Mouse (Mus musculus): ENCODE results near the gene Tnr. TPM values are rescaled to one million over a fixed set of nuclear protein-coding genes. Genes with fewer than 3 reads are reported as not detected.

The Tnr gene
- total and polyA plus RNA-seq, 3 experiments, result not detected

GRCm38 (mm10) chr1:159664945-159665344 is 141.4 kb downstream of the Tnr start:
- Histone ChIP-seq H3K27ac (ENCODE audit: insufficient read depth, low read depth) (no peak overlapping the region), H3K36me3 (replicated peaks in 1 of 2; ENCODE audit: control insufficient read depth in 1 of 2, insufficient read depth in 1 of 2, low read length in 1 of 2) (no peaks in the 10 kb centered on the region), H3K79me2 (replicated peaks; ENCODE audit: control insufficient read depth, extremely low read depth, insufficient read depth, poor library complexity, severe bottlenecking) (no peaks in the 10 kb centered on the region), H3K4me1 (ENCODE audit: control insufficient read depth in 1 of 2, insufficient read depth in 2 of 2) (peaks cover 0 to 3% of the 10 kb centered on the region in 2 experiments; a peak in 1 of 4 replicates), H3K4me3 (replicated peaks in 1 of 3; ENCODE audit: low read depth in 2 of 3, low read length in 2 of 3, poor library complexity in 1 of 3) (no peak overlapping the region), H3K9me3 (replicated peaks; ENCODE audit: low read length) (no peaks in the 10 kb centered on the region), H3K4me2 (ENCODE audit: insufficient read depth, low read depth, poor library complexity, severe bottlenecking) (no peak overlapping the region), H3K9ac (ENCODE audit: insufficient read depth, low read depth) (no peak overlapping the region), H3K27me3 (replicated peaks) (peaks cover 60% of the 10 kb centered on the region)
- no peak for DNase-seq (ENCODE audit: extremely low read depth)
- dilution Hi-C loops (cut with MboI; ENCODE audit: extremely low pct_ligation_motif_present, extremely low pct_unique_long_range_greater_than_20kb, low sequenced_read_pairs) (no loop called here), in situ Hi-C loops (cut with MboI; ENCODE audit: low pct_ligation_motif_present, low pct_unique_long_range_greater_than_20kb, low sequenced_read_pairs) (no loop called here)
- no peak for TF ChIP-seq TBP (conservative IDR thresholded peaks at IDR 0.05; ENCODE audit: low read depth, low read length)
- TF ChIP-seq CHD2 (IDR thresholded peaks at IDR 0.05; ENCODE audit: low read length), result no peak
- no peak for TF ChIP-seq ZKSCAN1 (IDR thresholded peaks at IDR 0.05; ENCODE audit: borderline replicate concordance, low read depth, low read length)
- no peak for TF ChIP-seq NRF1 (IDR thresholded peaks at IDR 0.05; ENCODE audit: low read depth, low read length)
- no peak for TF ChIP-seq JUN (IDR thresholded peaks at IDR 0.05; ENCODE audit: insufficient read depth, low read depth, low read length)
- TF ChIP-seq MYC (IDR thresholded peaks at IDR 0.05; ENCODE audit: low read depth, low read length), result no peak
- TF ChIP-seq ETS1 (conservative IDR thresholded peaks at IDR 0.05; ENCODE audit: low read depth, low read length), result no peak
- TF ChIP-seq SIN3A (IDR thresholded peaks at IDR 0.05; ENCODE audit: low read length), result no peak
- no peak for TF ChIP-seq CHD1 (IDR thresholded peaks at IDR 0.05; ENCODE audit: low read depth, low read length)
- TF ChIP-seq MXI1 (IDR thresholded peaks at IDR 0.05; ENCODE audit: low read depth, low read length), result no peak
- no peak for TF ChIP-seq TCF12 (IDR thresholded peaks at IDR 0.05; ENCODE audit: low read depth, low read length)
- TF ChIP-seq NELFE (IDR thresholded peaks at IDR 0.05; ENCODE audit: low read depth, low read length), result no peak
- no peak for TF ChIP-seq E2F4 (IDR thresholded peaks at IDR 0.05; ENCODE audit: insufficient replicate concordance, low read depth, low read length)

GRCm38 (mm10) chr1:159670629-159671150 is 147.1 kb downstream of the Tnr start:
- Histone ChIP-seq H3K4me2 (ENCODE audit: insufficient read depth, low read depth, poor library complexity, severe bottlenecking) (no peak overlapping the region), H3K9ac (ENCODE audit: insufficient read depth, low read depth) (no peak overlapping the region), H3K27ac (ENCODE audit: insufficient read depth, low read depth) (no peak overlapping the region), H3K79me2 (replicated peaks; ENCODE audit: control insufficient read depth, extremely low read depth, insufficient read depth, poor library complexity, severe bottlenecking) (no peaks in the 10 kb centered on the region), H3K9me3 (replicated peaks; ENCODE audit: low read length) (no peaks in the 10 kb centered on the region), H3K4me1 (ENCODE audit: control insufficient read depth in 1 of 2, insufficient read depth in 2 of 2) (peaks cover 0 to 3% of the 10 kb centered on the region in 2 experiments; a peak in 1 of 4 replicates), H3K4me3 (replicated peaks in 1 of 3; ENCODE audit: low read depth in 2 of 3, low read length in 2 of 3, poor library complexity in 1 of 3) (no peak overlapping the region), H3K36me3 (replicated peaks in 1 of 2; ENCODE audit: control insufficient read depth in 1 of 2, insufficient read depth in 1 of 2, low read length in 1 of 2) (no peaks in the 10 kb centered on the region), H3K27me3 (replicated peaks) (peaks cover 38% of the 10 kb centered on the region)
- dilution Hi-C loops (cut with MboI; ENCODE audit: extremely low pct_ligation_motif_present, extremely low pct_unique_long_range_greater_than_20kb, low sequenced_read_pairs), result no loop called here
- in situ Hi-C loops (cut with MboI; ENCODE audit: low pct_ligation_motif_present, low pct_unique_long_range_greater_than_20kb, low sequenced_read_pairs), result no loop called here
- DNase-seq (ENCODE audit: extremely low read depth), result no peak
- no peak for TF ChIP-seq ZKSCAN1 (IDR thresholded peaks at IDR 0.05; ENCODE audit: borderline replicate concordance, low read depth, low read length)
- TF ChIP-seq ELF1 (IDR thresholded peaks at IDR 0.05; ENCODE audit: low read depth, low read length), result no peak
- TF ChIP-seq ZMIZ1 (IDR thresholded peaks at IDR 0.05; ENCODE audit: low read depth, low read length), result no peak
- no peak for TF ChIP-seq USF1 (IDR thresholded peaks at IDR 0.05; ENCODE audit: low read depth, low read length)
- TF ChIP-seq SMC3 (IDR thresholded peaks at IDR 0.05; ENCODE audit: low read depth, low read length), result no peak
- TF ChIP-seq CTCF (conservative IDR thresholded peaks at IDR 0.05 in 1 of 2, IDR thresholded peaks at IDR 0.05 in 1 of 2; ENCODE audit: low read depth in 2 of 2, low read length in 2 of 2), result no peak

All from CH12.LX (cell line).